Mouse (Mus musculus) intestine, embryonic 15.5 days (tissue): Measurements from ENCODE around the gene Ssx2ip. TPM values are rescaled to one million over a fixed set of nuclear protein-coding genes. Genes with fewer than 3 reads are reported as not detected.
"Not testable (repeated sequence)": the region's sequence is repeated elsewhere in the genome, so short reads cannot be mapped to it uniquely, and the experiment has no call there.

Experiments used
- ATAC-seq: fragments of 200-750 bp; cut with Nextera tagmentation; 2 replicates; pipeline ENCODE4 v1.8.0; 2017; ENCODE audit warnings: moderate TSS enrichment, moderate library complexity
- H3K27ac ChIP-seq: fragments of 300-500 bp; sonication (generic); 2 replicates; pipeline ENCODE4 v1.5.1; 2015; ENCODE audit warnings: mild to moderate bottlenecking, inconsistent platforms
- H3K27me3 ChIP-seq: fragments of 300-500 bp; sonication (generic); replicated peaks from 2 replicates; pipeline ENCODE4 v1.6.1; 2015; ENCODE audit warnings: inconsistent platforms
- H3K36me3 ChIP-seq: fragments of 300-500 bp; sonication (generic); 2 replicates; pipeline ENCODE4 v1.6.1; 2015; ENCODE audit warnings: inconsistent platforms
- H3K4me1 ChIP-seq: fragments of 300-500 bp; sonication (generic); replicated peaks from 2 replicates; pipeline ENCODE4 v1.6.1; 2015; ENCODE audit warnings: inconsistent platforms
- H3K4me2 ChIP-seq: fragments of 300-500 bp; sonication (generic); replicated peaks from 2 replicates; pipeline ENCODE4 v1.6.1; 2015; ENCODE audit warnings: mild to moderate bottlenecking, inconsistent platforms
- H3K4me3 ChIP-seq: fragments of 300-500 bp; sonication (generic); replicated peaks from 2 replicates; pipeline ENCODE4 v1.5.1; 2015; ENCODE audit warnings: inconsistent platforms
- H3K9ac ChIP-seq: fragments of 300-500 bp; sonication (generic); 2 replicates; pipeline ENCODE4 v1.6.1; 2015; ENCODE audit warnings: inconsistent platforms
- H3K9me3 ChIP-seq: fragments of 300-500 bp; sonication (generic); 2 replicates; pipeline ENCODE4 v1.6.1; 2016; ENCODE audit warnings: inconsistent platforms
- WGBS: fragments of 180-500 bp; shearing (Covaris S2); methylation state at CpG from one replicate; pipeline ENCODE4 v1.1.7; 2015; 5-methylcytosine and 5-hydroxymethylcytosine counted together
- polyA plus RNA-seq: library from polyadenylated mRNA; unstranded; fragments of >200 nt; fragmentation: Nextera tagmentation; extraction: Ambion mirVana; gene quantifications from 2 replicates; pipeline ENCODE4 v1.2.1, GENCODE M21; 2015

The Ssx2ip gene
- polyA plus RNA-seq, 1 experiment from 2014 or later = 41.5 TPM

DNA sequence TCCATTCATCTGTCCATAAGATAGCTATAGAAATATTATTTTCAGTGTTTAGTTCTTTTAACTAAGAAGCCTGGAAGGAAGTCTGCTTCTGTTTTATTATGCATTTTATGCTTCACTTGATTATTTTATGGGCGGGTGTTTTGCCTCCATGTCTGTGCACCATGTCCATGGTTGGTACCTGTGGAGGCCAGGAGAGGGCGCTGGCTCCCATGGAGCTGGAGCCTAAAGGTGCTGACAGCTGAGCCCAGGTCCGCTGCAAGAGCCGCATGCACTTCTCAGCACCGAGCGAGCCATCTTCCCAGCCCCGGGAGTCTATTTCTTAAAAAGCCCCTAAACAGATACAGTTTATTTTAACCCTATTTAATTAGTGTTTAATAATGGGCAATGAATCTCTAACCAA lies 19.3 kb downstream of the Ssx2ip start:
- no peaks in the 10 kb centered on the region for H3K9me3 ChIP-seq
- H3K36me3 ChIP-seq = peaks cover 15% of the 10 kb centered on the region
- no peak overlapping the region for H3K9ac ChIP-seq
- H3K27me3 ChIP-seq = no peaks in the 10 kb centered on the region
- H3K4me1 ChIP-seq = no peaks in the 10 kb centered on the region
- no peak overlapping the region for H3K4me2 ChIP-seq
- WGBS = 84% methylated on average over 7 of the region's 7 CpGs
- H3K27ac ChIP-seq = no peak overlapping the region
- no peak for ATAC-seq
- H3K4me3 ChIP-seq = no peak overlapping the region

DNA sequence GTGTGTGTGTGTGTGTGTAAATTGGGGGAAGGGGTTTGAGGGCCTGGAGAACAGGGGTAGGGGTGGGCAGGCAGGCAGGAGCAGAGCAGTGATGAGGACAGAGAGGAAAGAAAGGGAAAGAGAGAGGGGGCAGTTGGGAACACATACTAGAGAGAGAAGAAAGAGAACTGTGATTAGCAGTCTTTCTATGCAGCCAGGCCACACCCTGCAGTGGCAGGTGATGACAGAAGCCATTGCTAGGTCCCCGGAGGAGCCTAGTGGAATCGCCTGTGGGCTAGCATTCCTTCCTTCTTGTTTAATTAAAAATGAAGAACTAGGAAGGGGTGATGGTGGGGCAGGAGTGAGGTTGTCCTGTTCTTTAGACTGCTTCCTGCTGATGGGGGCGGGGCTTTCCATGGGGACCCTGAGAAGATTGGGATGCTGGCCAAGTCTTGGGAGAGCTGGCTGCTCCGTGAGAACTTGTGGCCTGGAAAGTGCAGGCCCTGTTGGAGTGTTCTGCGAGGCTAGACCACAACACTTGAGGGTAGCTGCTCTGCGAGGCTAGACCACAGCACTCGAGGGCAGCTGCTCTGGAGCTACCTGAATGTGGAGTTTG lies 20.0 kb downstream of the Ssx2ip start:
- H3K27ac ChIP-seq = no peak overlapping the region

DNA sequence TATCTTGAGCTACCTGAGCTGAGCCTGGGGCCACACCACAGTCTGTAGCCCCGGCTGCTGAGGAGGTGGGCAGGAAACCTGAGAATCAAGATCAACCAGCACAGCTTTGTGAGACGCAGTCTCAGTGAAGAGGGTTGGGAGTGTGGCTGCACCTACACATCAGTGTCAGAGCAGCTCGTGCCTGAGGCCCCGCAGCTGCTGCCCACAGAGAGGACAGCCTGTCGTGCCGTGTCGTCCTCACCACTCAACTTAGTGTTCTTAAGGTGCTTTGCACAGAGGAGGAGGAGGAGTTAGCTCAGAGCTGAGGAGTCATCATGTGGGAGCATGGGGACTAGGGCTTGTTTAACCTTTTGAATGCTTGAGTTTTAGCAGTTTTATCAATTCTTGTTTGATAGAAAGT lies 21.5 kb downstream of the Ssx2ip start:
- Histone ChIP-seq H3K4me1 (no peaks in the 10 kb centered on the region), H3K4me2 (no peak overlapping the region), H3K36me3 (peaks cover 15% of the 10 kb centered on the region), H3K27me3 (no peaks in the 10 kb centered on the region), H3K4me3 (no peak overlapping the region), H3K27ac (no peak overlapping the region), H3K9ac (no peak overlapping the region), H3K9me3 (no peaks in the 10 kb centered on the region)
- 77% methylated on average over 7 of the region's 7 CpGs for WGBS
- no peak for ATAC-seq

More for the DNA sequence above, 20.0 kb downstream of the Ssx2ip start:
- 68% methylated on average over 7 of the region's 7 CpGs for WGBS
- no peaks in the 10 kb centered on the region for H3K4me1 ChIP-seq
- H3K27me3 ChIP-seq = no peaks in the 10 kb centered on the region
- H3K9me3 ChIP-seq = no peaks in the 10 kb centered on the region
- H3K4me3 ChIP-seq = no peak overlapping the region
- peaks cover 10% of the 10 kb centered on the region for H3K36me3 ChIP-seq
- peak; percentile 35 for ATAC-seq
- no peak overlapping the region for H3K4me2 ChIP-seq
- no peak overlapping the region for H3K9ac ChIP-seq

DNA sequence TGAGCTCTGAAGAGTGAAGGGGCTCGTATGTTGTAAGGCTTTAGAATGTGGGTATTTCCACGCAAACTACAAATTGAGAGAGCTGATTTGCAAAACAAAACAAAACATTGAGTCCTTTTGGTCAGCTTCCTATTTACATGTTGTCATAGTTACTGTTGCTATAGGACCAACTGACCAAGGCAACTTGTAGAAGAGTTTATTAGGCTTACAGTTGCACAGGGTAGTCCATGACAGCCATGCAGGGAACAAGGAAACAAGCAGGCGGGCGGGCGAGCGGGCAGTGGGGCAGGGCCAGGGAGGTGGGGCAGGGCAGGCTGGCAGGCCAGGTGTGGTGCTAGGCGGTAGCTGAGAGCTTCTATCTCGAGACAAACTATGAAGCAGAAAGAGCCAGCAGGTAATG lies 22.0 kb downstream of the Ssx2ip start:
- ATAC-seq = no peak
- WGBS = 83% methylated on average over 8 of the region's 8 CpGs
- H3K36me3 ChIP-seq = peaks cover 19% of the 10 kb centered on the region
- H3K4me3 ChIP-seq = no peak overlapping the region
- H3K4me1 ChIP-seq = no peaks in the 10 kb centered on the region
- H3K9me3 ChIP-seq = no peaks in the 10 kb centered on the region
- H3K27ac ChIP-seq = no peak overlapping the region
- no peaks in the 10 kb centered on the region for H3K27me3 ChIP-seq
- H3K9ac ChIP-seq = no peak overlapping the region
- no peak overlapping the region for H3K4me2 ChIP-seq

DNA sequence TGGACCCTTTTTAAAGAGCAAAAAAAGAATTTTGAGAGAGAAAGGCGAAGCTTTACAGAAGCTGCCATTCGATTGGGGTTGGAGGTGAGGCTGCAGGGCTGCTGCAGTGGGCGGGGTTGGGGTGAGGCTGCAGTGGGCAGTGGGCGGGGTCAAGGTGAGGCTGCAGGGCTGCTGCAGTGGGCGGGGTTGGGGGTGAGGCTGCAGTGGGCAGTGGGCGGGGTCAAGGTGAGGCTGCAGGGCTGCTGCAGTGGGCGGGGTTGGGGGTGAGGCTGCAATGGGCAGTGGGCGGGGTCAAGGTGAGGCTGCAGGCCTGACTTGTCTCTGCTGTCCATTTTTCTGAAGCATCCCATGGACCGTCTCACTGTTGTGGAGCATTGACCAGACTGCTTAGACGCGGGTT lies 28.6 kb downstream of the Ssx2ip start:
- not testable (repeated sequence) for H3K27me3 ChIP-seq, H3K9me3 ChIP-seq, H3K27ac ChIP-seq, H3K4me1 ChIP-seq, H3K4me2 ChIP-seq, H3K9ac ChIP-seq, H3K4me3 ChIP-seq
- peaks cover 20% of the 10 kb centered on the region for H3K36me3 ChIP-seq
- 81% methylated on average over 11 of the region's 11 CpGs for WGBS
- ATAC-seq = 0 out of 2 replicates have a peak, but pooled peaks have one; percentile 44

DNA sequence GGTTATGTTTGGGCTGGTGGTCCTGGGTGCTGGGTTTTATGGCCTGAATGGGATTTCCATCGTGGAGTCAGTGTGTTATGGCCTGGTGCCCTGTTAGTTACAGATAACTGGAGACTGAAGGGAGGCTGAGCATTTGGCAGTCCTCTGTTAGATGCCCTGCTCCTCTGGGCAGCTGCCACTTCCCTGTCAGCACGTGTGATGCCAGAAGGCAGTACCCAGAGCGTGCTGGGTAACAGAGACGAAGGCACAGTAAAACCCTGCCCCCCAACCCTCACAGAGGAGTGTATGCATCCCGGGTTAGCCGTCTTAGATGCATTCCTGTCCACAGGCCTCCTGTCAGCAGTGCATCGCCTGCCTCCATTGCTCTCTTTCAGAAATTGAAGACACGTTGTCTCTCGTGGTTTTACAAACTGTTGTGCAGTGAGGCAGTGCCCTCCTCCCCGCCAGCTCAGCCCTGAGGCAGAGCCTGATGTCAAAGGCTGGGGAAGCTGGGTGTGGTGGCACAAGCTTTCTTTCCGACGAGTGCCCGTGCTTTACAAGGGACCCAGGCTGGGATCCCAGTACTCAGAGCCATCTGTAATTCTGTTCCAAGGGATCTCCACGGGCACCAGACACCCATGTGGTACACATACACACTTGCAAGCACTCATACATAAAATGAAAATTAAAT lies 29.4 kb downstream of the Ssx2ip start:
- H3K36me3 ChIP-seq = peaks cover 23% of the 10 kb centered on the region
- WGBS = 91% methylated on average over 14 of the region's 14 CpGs
- no peak for ATAC-seq

DNA sequence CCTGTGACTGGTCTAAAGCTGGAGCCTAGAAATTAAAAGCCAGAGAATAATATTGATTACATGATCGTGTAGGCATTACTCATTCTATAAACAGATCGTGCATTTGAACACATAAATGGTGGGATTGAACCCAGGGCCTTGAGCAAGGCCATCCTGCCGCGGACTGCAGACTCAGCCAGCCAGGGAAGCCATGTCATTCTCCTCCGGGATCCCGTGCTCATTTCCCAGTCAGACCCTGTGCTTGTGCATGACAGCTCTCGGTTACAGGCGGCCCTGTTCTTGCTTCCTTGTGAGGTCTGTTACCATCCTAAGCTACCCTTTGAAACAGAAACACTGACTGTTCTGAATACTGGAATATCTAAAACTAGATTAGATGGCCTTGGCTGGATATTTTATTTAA lies 30.2 kb downstream of the Ssx2ip start:
- WGBS = 90% methylated on average over 8 of the region's 8 CpGs
- H3K4me1 ChIP-seq = no peaks in the 10 kb centered on the region
- H3K9me3 ChIP-seq = no peaks in the 10 kb centered on the region
- no peak overlapping the region for H3K4me2 ChIP-seq
- H3K36me3 ChIP-seq = peaks cover 25% of the 10 kb centered on the region
- no peak for ATAC-seq
- H3K27me3 ChIP-seq = no peaks in the 10 kb centered on the region
- no peak overlapping the region for H3K9ac ChIP-seq
- H3K4me3 ChIP-seq = no peak overlapping the region
- no peak overlapping the region for H3K27ac ChIP-seq

More for the DNA sequence above, 29.4 kb downstream of the Ssx2ip start:
- H3K9ac ChIP-seq = no peak overlapping the region
- no peaks in the 10 kb centered on the region for H3K4me1 ChIP-seq
- H3K27ac ChIP-seq = no peak overlapping the region
- no peaks in the 10 kb centered on the region for H3K27me3 ChIP-seq
- no peaks in the 10 kb centered on the region for H3K9me3 ChIP-seq
- no peak overlapping the region for H3K4me3 ChIP-seq
- no peak overlapping the region for H3K4me2 ChIP-seq

DNA sequence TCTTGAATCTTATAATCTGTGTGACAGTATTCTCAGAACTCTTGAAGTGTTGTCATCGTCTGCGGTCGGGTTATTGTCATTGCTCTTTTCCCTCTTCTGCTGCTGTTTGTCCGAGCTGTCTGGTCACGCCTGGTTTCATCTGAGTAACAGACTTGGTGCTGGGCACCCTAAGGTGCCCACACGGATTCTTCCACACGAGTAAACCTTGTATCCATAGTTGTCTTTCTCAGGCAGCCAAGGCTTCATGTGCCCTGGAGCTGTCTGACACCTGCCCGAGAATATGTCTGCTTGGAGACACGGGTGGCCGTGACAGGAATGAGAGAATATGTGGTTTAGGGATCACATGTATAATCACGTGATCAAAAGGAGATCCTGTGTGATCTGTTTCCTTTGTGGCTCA lies 31.1 kb downstream of the Ssx2ip start:
- no peak for ATAC-seq
- H3K36me3 ChIP-seq = peaks cover 22% of the 10 kb centered on the region
- H3K27ac ChIP-seq = no peak overlapping the region
- no peaks in the 10 kb centered on the region for H3K9me3 ChIP-seq
- 93% methylated on average over 11 of the region's 11 CpGs for WGBS
- no peaks in the 10 kb centered on the region for H3K4me1 ChIP-seq
- no peak overlapping the region for H3K4me3 ChIP-seq
- H3K4me2 ChIP-seq = no peak overlapping the region
- H3K9ac ChIP-seq = no peak overlapping the region
- H3K27me3 ChIP-seq = no peaks in the 10 kb centered on the region

DNA sequence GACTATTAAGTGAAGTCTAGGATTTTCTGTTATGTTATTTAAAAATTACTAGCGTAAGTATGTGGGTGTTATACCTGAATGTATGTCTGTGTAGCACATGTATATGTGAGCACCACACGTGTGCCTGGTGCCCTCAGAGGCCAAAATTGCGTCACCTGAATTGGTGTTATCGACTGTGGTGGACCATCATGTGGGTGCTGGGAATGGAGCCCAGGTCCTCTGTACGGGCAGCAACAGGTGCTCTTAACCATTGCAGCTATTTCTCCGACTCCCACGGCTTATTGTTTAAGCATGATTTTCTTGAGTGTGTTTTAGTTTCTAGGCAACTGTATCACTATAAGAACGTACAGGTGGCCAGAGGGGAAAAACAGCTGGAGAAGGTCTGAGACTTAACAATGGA lies 31.7 kb downstream of the Ssx2ip start:
- 92% methylated on average over 8 of the region's 8 CpGs for WGBS
- H3K9ac ChIP-seq = no peak overlapping the region
- H3K4me3 ChIP-seq = no peak overlapping the region
- H3K36me3 ChIP-seq = peaks cover 17% of the 10 kb centered on the region
- H3K9me3 ChIP-seq = no peaks in the 10 kb centered on the region
- no peaks in the 10 kb centered on the region for H3K4me1 ChIP-seq
- ATAC-seq = no peak
- no peak overlapping the region for H3K27ac ChIP-seq
- no peak overlapping the region for H3K4me2 ChIP-seq
- H3K27me3 ChIP-seq = no peaks in the 10 kb centered on the region

DNA sequence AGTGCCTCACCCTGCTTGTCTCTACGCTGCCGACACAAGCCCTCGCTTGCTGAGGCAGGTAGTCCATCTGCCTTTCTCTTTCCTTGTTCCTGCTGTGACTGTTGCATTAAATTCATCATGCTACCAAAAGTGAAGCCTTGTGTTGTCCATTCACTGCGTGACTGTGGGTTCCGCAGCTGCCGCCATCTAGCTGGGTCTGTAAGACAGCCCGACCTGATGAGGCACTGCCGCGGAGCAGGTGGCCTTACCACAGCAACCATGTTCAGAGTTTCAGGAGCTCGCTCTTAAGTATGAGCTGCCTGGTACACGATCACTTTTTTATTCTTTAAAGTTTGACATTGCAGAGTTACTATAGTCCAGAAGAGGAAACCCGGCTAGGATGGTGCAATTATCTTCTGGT lies 35.6 kb downstream of the Ssx2ip start:
- Histone ChIP-seq H3K9ac (no peak overlapping the region), H3K36me3 (0 out of 2 replicates have a peak, but pooled peaks cover 4% of the 10 kb centered on the region), H3K27ac (no peak overlapping the region), H3K4me3 (no peak overlapping the region), H3K4me2 (no peak overlapping the region), H3K9me3 (no peaks in the 10 kb centered on the region), H3K4me1 (no peaks in the 10 kb centered on the region), H3K27me3 (no peaks in the 10 kb centered on the region)
- no peak for ATAC-seq
- 90% methylated on average over 12 of the region's 12 CpGs for WGBS

DNA sequence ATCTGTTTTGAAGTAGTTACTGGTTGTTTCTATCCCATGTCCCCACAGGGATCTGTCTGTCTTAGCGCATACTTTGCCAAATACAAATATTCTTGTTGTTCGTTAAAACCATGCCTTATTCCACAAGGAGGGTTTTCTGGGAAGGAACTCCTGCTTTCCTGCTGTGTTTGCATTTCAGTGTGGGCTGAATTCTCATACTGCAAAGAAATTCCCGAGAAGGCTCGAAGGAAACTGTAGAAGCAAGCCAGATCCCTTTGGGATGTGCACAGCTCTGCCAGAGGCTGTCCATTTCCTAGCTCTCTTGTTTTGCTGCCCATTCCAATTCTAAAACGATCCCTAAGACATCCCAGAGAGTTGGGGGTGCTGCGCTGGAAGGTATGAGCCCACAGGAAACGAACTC lies 36.0 kb downstream of the Ssx2ip start:
- Histone ChIP-seq H3K4me1 (no peaks in the 10 kb centered on the region), H3K9me3 (no peaks in the 10 kb centered on the region), H3K36me3 (0 out of 2 replicates have a peak, but pooled peaks cover 4% of the 10 kb centered on the region), H3K4me3 (no peak overlapping the region), H3K27me3 (no peaks in the 10 kb centered on the region), H3K9ac (no peak overlapping the region), H3K4me2 (no peak overlapping the region), H3K27ac (no peak overlapping the region)
- ATAC-seq = no peak
- 84% methylated on average over 7 of the region's 7 CpGs for WGBS

DNA sequence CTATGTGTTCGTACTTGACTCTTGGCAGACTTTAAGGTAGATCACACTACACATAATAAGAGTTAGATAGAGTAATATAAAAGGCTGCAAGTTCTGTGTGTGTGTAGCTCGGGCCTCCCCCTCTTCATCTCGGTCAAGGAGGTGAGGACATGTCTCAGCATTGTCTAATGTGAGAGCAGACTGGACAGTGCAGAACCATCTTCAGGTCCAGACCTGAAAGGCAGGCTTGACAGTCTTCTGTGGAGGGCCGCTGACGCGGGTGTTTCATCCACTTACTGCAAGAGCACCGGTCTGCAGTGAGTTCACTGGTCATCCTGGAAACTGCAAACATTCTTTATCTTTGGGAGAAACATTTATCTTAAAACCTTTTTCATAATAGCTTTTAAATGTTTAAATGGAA lies 38.0 kb downstream of the Ssx2ip start:
- ATAC-seq = no peak
- Histone ChIP-seq H3K9ac (no peak overlapping the region), H3K4me3 (no peak overlapping the region), H3K4me1 (no peaks in the 10 kb centered on the region), H3K4me2 (no peak overlapping the region), H3K36me3 (0 out of 2 replicates have a peak, but pooled peaks cover 4% of the 10 kb centered on the region), H3K9me3 (no peaks in the 10 kb centered on the region), H3K27ac (no peak overlapping the region), H3K27me3 (no peaks in the 10 kb centered on the region)
- WGBS = 90% methylated on average over 7 of the region's 7 CpGs

DNA sequence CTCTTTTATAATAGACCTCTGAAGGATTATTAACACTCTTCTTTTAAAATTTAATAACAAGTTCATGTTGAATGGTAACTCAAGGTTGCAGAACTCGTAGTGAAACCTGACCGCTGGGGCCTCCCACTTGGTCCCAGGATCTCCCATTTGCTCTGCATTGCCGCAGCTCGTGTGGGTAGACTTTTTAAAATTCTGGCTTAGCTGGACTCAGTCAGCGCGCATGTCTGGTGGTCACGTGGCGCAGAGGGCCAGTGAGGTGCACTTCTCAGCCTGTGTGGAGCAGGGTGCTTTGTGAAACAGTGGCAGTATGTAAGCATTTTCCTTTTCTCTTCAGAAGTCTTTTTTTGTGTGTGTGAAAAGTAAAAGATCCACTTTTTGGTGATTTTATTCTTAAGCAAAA lies 38.5 kb downstream of the Ssx2ip start:
- 90% methylated on average over 8 of the region's 8 CpGs for WGBS
- H3K4me1 ChIP-seq = no peaks in the 10 kb centered on the region
- no peak overlapping the region for H3K9ac ChIP-seq
- no peak overlapping the region for H3K4me3 ChIP-seq
- H3K27ac ChIP-seq = no peak overlapping the region
- no peak overlapping the region for H3K4me2 ChIP-seq
- H3K27me3 ChIP-seq = no peaks in the 10 kb centered on the region
- H3K9me3 ChIP-seq = no peaks in the 10 kb centered on the region
- no peak for ATAC-seq
- 0 out of 2 replicates have a peak, but pooled peaks cover 4% of the 10 kb centered on the region for H3K36me3 ChIP-seq
